Mouse (Mus musculus): ENCODE results near the gene Hexa.
A peak's percentile ranks its signal among the peaks of the same experiment; 100 is the strongest.

Hexa gene

GRCm38 (mm10) chr9:59565600-59565999, 26.3 kb downstream of the Hexa start:
- DNase-seq: peak; percentile 76 to 82

GRCm38 (mm10) chr9:59567111-59567510, 27.8 kb downstream of the Hexa start:
- peak; percentile 54 to 76 for DNase-seq

- no peak for DNase-seq
Measured at GRCm38 (mm10) chr9:59571852-59572251, 32.5 kb downstream of the Hexa start.

- no peak for DNase-seq
Measured at GRCm38 (mm10) chr9:59577401-59577800, 38.1 kb downstream of the Hexa start.

- DNase-seq: peak; percentile 91 to 95
Measured at GRCm38 (mm10) chr9:59577844-59578504, 38.6 kb downstream of the Hexa start, which contains the start of gene Celf6. Gene Celf6, plus strand, starts transcription at chr9:59577917.

- DNase-seq: no peak
Measured at GRCm38 (mm10) chr9:59578505-59578867, 39.1 kb downstream of the Hexa start.

GRCm38 (mm10) chr9:59584871-59585308, 45.5 kb downstream of the Hexa start:
- DNase-seq: peak; percentile 69 to 79

GRCm38 (mm10) chr9:59588252-59588651, 48.9 kb downstream of the Hexa start:
- DNase-seq: no peak

- DNase-seq: no peak
Measured at GRCm38 (mm10) chr9:59588710-59589671, 49.7 kb downstream of the Hexa start.

- DNase-seq: no peak
Measured at GRCm38 (mm10) chr9:59589703-59590439, 50.5 kb downstream of the Hexa start.

GRCm38 (mm10) chr9:59601661-59602060, 62.3 kb downstream of the Hexa start:
- DNase-seq: no peak

- no peak for DNase-seq
Measured at GRCm38 (mm10) chr9:59605967-59606366, 66.6 kb downstream of the Hexa start.

- no peak for DNase-seq
Measured at GRCm38 (mm10) chr9:59610950-59611349, 71.6 kb downstream of the Hexa start.
